In genomic region chr2:29826318-29826925, GRCm38 (mm10) we compare ENCODE assay signal across 8 mouse cellular contexts. TPM values are rescaled to one million over a fixed set of nuclear protein-coding genes. Genes with fewer than 3 reads are reported as not detected.
A peak's percentile ranks its signal among the peaks of the same experiment; 100 is the strongest.
DNase-seq lines count a peak whose midpoint lies in the region; ATAC-seq and TF ChIP-seq lines count a peak whose summit lies in the region.

No protein-coding gene starts in this region.

- DNase-seq in heart, postnatal 0 days (ENCODE audit: low spot score) = peak; percentile 29
- no peak for DNase-seq in heart, postnatal 4 days
- no peak for DNase-seq in left cerebral cortex, adult 9 months (ENCODE audit: low spot score in 2 of 2)
- DNase-seq in adrenal gland, postnatal 36 days = no peak
- no peak for DNase-seq in layer of hippocampus, adult 11-12 months (ENCODE audit: low spot score)

- H3K9ac ChIP-seq in heart, postnatal 0 days (replicated peaks; ENCODE audit: low read depth, low read length) = peak overlapping the region; percentile 48
- H3K9ac ChIP-seq in hindbrain, embryonic 13.5 days = peak overlapping the region; percentile 71
- peak overlapping the region; percentile 68 for H3K9ac ChIP-seq in midbrain, embryonic 12.5 days (replicated peaks)

- no peak for TF ChIP-seq EP300 in heart, postnatal 0 days (IDR thresholded peaks at IDR 0.05; ENCODE audit: low read depth)

- TF ChIP-seq CTCF in heart, postnatal 0 days (IDR thresholded peaks at IDR 0.05; ENCODE audit: low read depth) = no peak

- H3K4me3 ChIP-seq in heart, postnatal 0 days (ENCODE audit: low read depth, low read length) = peak overlapping the region; percentile 72
- H3K4me3 ChIP-seq in hindbrain, embryonic 13.5 days = peak overlapping the region; percentile 58
- H3K4me3 ChIP-seq in midbrain, embryonic 12.5 days = peak overlapping the region; percentile 96

- peak; percentile 12; the same call in 1 of the 2 replicates for ATAC-seq in heart, postnatal 0 days (ENCODE audit: insufficient read depth, low read depth)
- ATAC-seq in activated CD4-positive, CD25-positive, alpha-beta regulatory T cell, adult 4 months = peak; percentile 2
- peak; percentile 47 for ATAC-seq in hindbrain, embryonic 13.5 days (ENCODE audit: low FRiP score)
- no peak for ATAC-seq in midbrain, embryonic 12.5 days (ENCODE audit: low FRiP score, low read depth)

- peak overlapping the region; percentile 86 for H3K27ac ChIP-seq in heart, postnatal 0 days (ENCODE audit: low read depth)
- peak overlapping the region; percentile 94 for H3K27ac ChIP-seq in hindbrain, embryonic 13.5 days
- peak overlapping the region; percentile 93 for H3K27ac ChIP-seq in midbrain, embryonic 12.5 days (replicated peaks)

- no peaks in the 10 kb centered on the region for H3K27me3 ChIP-seq in heart, postnatal 0 days (ENCODE audit: control insufficient read depth, insufficient read depth, low read length)
- H3K27me3 ChIP-seq in hindbrain, embryonic 13.5 days = no peaks in the 10 kb centered on the region
- H3K27me3 ChIP-seq in midbrain, embryonic 12.5 days = no peaks in the 10 kb centered on the region

- no peaks in the 10 kb centered on the region for H3K36me3 ChIP-seq in heart, postnatal 0 days (replicated peaks; ENCODE audit: control insufficient read depth, insufficient read depth, low read length)
- no peaks in the 10 kb centered on the region for H3K36me3 ChIP-seq in hindbrain, embryonic 13.5 days
- no peaks in the 10 kb centered on the region; the same call in 1 of the 2 replicates for H3K36me3 ChIP-seq in midbrain, embryonic 12.5 days

- peak overlapping the region; percentile 61 for H3K4me2 ChIP-seq in heart, postnatal 0 days (ENCODE audit: low read depth, low read length)
- peak overlapping the region; percentile 63 for H3K4me2 ChIP-seq in hindbrain, embryonic 13.5 days
- peak overlapping the region; percentile 60 for H3K4me2 ChIP-seq in midbrain, embryonic 12.5 days (replicated peaks)

- peaks cover 16% of the 10 kb centered on the region for H3K4me1 ChIP-seq in heart, postnatal 0 days (ENCODE audit: control insufficient read depth, insufficient read depth)
- peaks cover 22% of the 10 kb centered on the region for H3K4me1 ChIP-seq in hindbrain, embryonic 13.5 days (replicated peaks)
- H3K4me1 ChIP-seq in midbrain, embryonic 12.5 days = peaks cover 16% of the 10 kb centered on the region

- H3K9me3 ChIP-seq in heart, postnatal 0 days (replicated peaks; ENCODE audit: control insufficient read depth, low read length) = no peaks in the 10 kb centered on the region
- no peaks in the 10 kb centered on the region for H3K9me3 ChIP-seq in hindbrain, embryonic 13.5 days
- H3K9me3 ChIP-seq in midbrain, embryonic 12.5 days = no peaks in the 10 kb centered on the region

- WGBS in heart, postnatal 0 days = 14% methylated on average over 11 of the region's 11 CpGs
- WGBS in hindbrain, embryonic 13.5 days = 7% methylated on average over 11 of the region's 11 CpGs
- WGBS in midbrain, embryonic 12.5 days = 14% methylated on average over 11 of the region's 11 CpGs

RNA-seq across cellular contexts. Expression of gene Urm1, which starts 6.5 kb away (rescaled TPM):
- 27.9 and 30.0 TPM in 2 replicates for total RNA-seq in heart, postnatal 0 days (2014; rRNA removed; ENCODE audit: low replicate concordance)
- polyA plus RNA-seq in heart, postnatal 0 days (2015; fragmentation: Nextera tagmentation; extraction: Ambion mirVana) = 14.2 and 14.5 TPM in 2 replicates
- total RNA-seq in heart, postnatal 4 days (2021) = 10 to 100 TPM; 37.9 to 40.9 TPM
- polyA plus RNA-seq in activated CD4-positive, CD25-positive, alpha-beta regulatory T cell, adult 4 months (2017; shearing (Covaris generic)) = 10 to 100 TPM; 25.1 to 25.7 TPM
- polyA plus RNA-seq in hindbrain, embryonic 13.5 days (2015; fragmentation: Nextera tagmentation; extraction: Ambion mirVana) = 23.5 and 26.8 TPM in 2 replicates
- polyA plus RNA-seq in midbrain, embryonic 12.5 days (2016; fragmentation: Nextera tagmentation; extraction: Ambion mirVana) = 15.3 and 19.0 TPM in 2 replicates
- total RNA-seq in adrenal gland, postnatal 36 days (2021) = 10 to 100 TPM; 36.7 to 36.8 TPM

RNA-seq across cellular contexts. Expression of gene Slc27a4, which starts 24.0 kb away (rescaled TPM):
- total RNA-seq in heart, postnatal 0 days (2014; rRNA removed; ENCODE audit: low replicate concordance) = 28.2 and 30.0 TPM in 2 replicates
- polyA plus RNA-seq in heart, postnatal 0 days (2015; fragmentation: Nextera tagmentation; extraction: Ambion mirVana) = 8.4 and 8.6 TPM in 2 replicates
- total RNA-seq in heart, postnatal 4 days (2021) = 10 to 100 TPM; 22.3 to 23.4 TPM
- 1 to 10 TPM; 1.3 to 1.5 TPM for polyA plus RNA-seq in activated CD4-positive, CD25-positive, alpha-beta regulatory T cell, adult 4 months (2017; shearing (Covaris generic))
- polyA plus RNA-seq in hindbrain, embryonic 13.5 days (2015; fragmentation: Nextera tagmentation; extraction: Ambion mirVana) = 32.6 and 33.4 TPM in 2 replicates
- 26.2 and 27.8 TPM in 2 replicates for polyA plus RNA-seq in midbrain, embryonic 12.5 days (2016; fragmentation: Nextera tagmentation; extraction: Ambion mirVana)
- 10 to 100 TPM; 30.4 to 39.2 TPM for total RNA-seq in adrenal gland, postnatal 36 days (2021)

RNA-seq across cellular contexts. Expression of gene Trub2, which starts 38.1 kb away (rescaled TPM):
- total RNA-seq in heart, postnatal 0 days (2014; rRNA removed; ENCODE audit: low replicate concordance) = 26.9 and 42.6 TPM in 2 replicates
- polyA plus RNA-seq in heart, postnatal 0 days (2015; fragmentation: Nextera tagmentation; extraction: Ambion mirVana) = 16.7 and 20.2 TPM in 2 replicates
- 10 to 100 TPM; 37.5 to 38.6 TPM for total RNA-seq in heart, postnatal 4 days (2021)
- 10 to 100 TPM; 21.7 to 30.0 TPM for polyA plus RNA-seq in activated CD4-positive, CD25-positive, alpha-beta regulatory T cell, adult 4 months (2017; shearing (Covaris generic))
- polyA plus RNA-seq in hindbrain, embryonic 13.5 days (2015; fragmentation: Nextera tagmentation; extraction: Ambion mirVana) = 40.0 and 43.0 TPM in 2 replicates
- polyA plus RNA-seq in midbrain, embryonic 12.5 days (2016; fragmentation: Nextera tagmentation; extraction: Ambion mirVana) = 47.1 and 50.3 TPM in 2 replicates
- 10 to 100 TPM; 33.3 to 37.7 TPM for total RNA-seq in adrenal gland, postnatal 36 days (2021)

RNA-seq across cellular contexts. Expression of gene Coq4, which starts 39.1 kb away (rescaled TPM):
- 23.5 and 56.9 TPM in 2 replicates for total RNA-seq in heart, postnatal 0 days (2014; rRNA removed; ENCODE audit: low replicate concordance)
- polyA plus RNA-seq in heart, postnatal 0 days (2015; fragmentation: Nextera tagmentation; extraction: Ambion mirVana) = 16.2 and 16.3 TPM in 2 replicates
- 10 to 100 TPM; 14.6 to 14.7 TPM for total RNA-seq in heart, postnatal 4 days (2021)
- polyA plus RNA-seq in activated CD4-positive, CD25-positive, alpha-beta regulatory T cell, adult 4 months (2017; shearing (Covaris generic)) = 10 to 100 TPM in 1 of 2 experiments, 1 to 10 TPM in 1; 5.8 to 10.5 TPM
- polyA plus RNA-seq in hindbrain, embryonic 13.5 days (2015; fragmentation: Nextera tagmentation; extraction: Ambion mirVana) = 33.4 and 34.5 TPM in 2 replicates
- polyA plus RNA-seq in midbrain, embryonic 12.5 days (2016; fragmentation: Nextera tagmentation; extraction: Ambion mirVana) = 25.0 and 33.2 TPM in 2 replicates
- total RNA-seq in adrenal gland, postnatal 36 days (2021) = 10 to 100 TPM; 16.9 to 21.7 TPM

RNA-seq across cellular contexts. Expression of gene Cercam, which starts 42.5 kb away (rescaled TPM):
- 11.7 and 24.0 TPM in 2 replicates for total RNA-seq in heart, postnatal 0 days (2014; rRNA removed; ENCODE audit: low replicate concordance)
- 7.9 and 8.8 TPM in 2 replicates for polyA plus RNA-seq in heart, postnatal 0 days (2015; fragmentation: Nextera tagmentation; extraction: Ambion mirVana)
- total RNA-seq in heart, postnatal 4 days (2021) = 10 to 100 TPM; 13.4 to 13.9 TPM
- polyA plus RNA-seq in activated CD4-positive, CD25-positive, alpha-beta regulatory T cell, adult 4 months (2017; shearing (Covaris generic)) = 1 to 10 TPM; 1.2 to 1.4 TPM
- polyA plus RNA-seq in hindbrain, embryonic 13.5 days (2015; fragmentation: Nextera tagmentation; extraction: Ambion mirVana) = 23.8 and 24.9 TPM in 2 replicates
- 22.3 and 22.6 TPM in 2 replicates for polyA plus RNA-seq in midbrain, embryonic 12.5 days (2016; fragmentation: Nextera tagmentation; extraction: Ambion mirVana)
- total RNA-seq in adrenal gland, postnatal 36 days (2021) = 10 to 100 TPM; 11.6 to 15.8 TPM
